Mouse (Mus musculus): Measurements from ENCODE around the gene Spata3.
A peak's percentile ranks its signal among the peaks of the same experiment; 100 is the strongest.
"Not testable (repeated sequence)": the region's sequence is repeated elsewhere in the genome, so short reads cannot be mapped to it uniquely, and the experiment has no call there.

Gene Spata3

DNA sequence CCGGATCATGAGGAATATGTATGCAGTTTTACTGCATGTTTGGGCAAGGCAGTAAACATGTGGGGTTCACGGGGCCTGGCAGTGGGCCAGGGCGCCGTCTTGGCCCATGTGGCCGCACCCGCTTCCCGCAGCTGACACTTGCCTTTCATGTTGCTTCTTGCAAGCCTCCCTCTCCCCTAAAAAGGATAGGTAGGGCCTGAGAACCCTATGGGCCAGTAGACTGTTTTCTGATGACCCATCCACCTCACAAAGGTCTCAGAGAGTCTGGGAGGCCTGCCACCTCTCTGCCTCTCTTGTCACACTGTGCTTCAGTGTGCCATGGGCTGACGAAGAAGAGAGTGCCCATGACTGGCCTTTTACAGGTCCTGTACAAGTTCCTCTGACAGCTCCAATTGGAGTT lies at the start of gene Spata3:
Gene Spata3 (plus strand): TSS at position 301 of the 400 bp plus-strand sequence.
- DNase-seq: no peak

DNA sequence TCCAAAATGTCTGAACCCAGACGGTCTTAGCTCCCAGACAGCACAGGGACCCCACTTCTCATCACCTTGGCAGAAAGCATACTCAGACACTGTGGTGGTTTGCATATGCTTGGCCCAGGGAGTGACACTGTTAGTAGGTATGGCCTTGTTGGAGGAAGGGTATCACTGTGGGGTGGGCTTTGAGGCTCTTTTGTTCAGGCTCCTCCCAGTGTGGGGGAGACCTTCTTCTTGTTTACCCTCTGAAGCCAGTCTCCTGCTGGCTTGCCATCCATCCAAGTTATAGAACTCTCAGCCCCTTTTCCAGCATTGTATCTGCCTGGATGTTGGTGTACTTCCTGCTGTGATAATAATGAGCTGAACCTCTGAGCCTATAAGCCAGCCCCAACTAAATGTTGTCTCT lies 47.5 kb upstream of the Spata3 start:
- no peak for DNase-seq

DNA sequence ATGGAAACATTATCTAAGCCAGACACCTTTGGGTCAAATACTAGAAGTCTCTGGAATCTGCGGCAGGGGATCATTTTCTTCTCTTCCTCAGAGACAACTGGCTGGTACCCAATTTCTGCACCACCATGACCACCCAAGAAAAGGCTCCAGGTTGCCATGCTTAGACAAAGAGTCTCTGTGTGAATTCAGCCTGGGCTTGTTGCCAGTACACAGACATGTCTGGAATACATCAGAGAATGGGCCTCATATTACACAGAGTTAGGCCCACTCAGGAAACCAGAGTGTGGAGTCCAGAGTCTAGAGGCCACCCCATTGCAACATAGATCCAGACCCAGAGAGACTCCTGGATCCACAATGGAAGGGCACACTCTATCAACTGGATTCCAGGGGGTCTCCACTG lies 47.1 kb upstream of the Spata3 start:
- peak; percentile 9 to 26 for DNase-seq

DNA sequence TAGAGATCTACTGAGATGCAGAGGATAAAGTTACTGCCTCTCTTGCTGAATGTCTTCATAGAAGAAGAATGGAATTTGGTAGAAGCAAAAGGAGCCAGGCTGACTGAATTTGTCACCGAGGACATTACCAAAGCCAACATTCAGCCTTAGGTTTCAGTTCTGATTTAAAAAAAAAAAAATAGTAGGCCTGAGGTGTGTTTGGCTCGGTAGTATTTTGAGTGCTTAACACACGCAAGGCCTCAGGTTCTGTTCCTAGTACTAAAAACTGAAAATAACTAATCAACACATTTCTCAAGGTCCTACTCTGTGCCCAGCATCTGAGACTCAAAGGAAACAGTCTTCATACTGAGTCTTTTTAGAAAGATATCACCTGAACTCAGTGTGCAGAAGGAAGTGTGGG lies 45.5 kb upstream of the Spata3 start:
- DNase-seq: no peak

DNA sequence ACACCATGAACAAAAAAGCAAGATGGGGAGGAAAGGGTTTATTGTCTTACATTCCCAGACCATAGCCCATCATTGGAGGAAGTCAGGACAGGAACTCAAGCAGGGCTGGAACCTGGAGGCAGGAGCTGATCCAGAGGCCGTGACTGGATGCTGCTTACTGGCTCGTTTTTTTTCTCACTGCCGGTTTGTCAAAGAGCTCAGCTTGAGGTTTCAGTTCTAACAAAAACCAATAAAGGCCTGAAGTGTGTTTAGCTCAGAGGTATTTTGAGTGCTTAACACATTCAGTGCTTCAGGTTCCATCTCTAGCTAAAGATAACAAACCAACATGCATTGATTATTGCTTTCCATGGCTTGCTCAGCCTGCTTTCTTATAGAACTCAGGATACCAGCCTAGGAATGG lies 44.3 kb upstream of the Spata3 start:
- no peak for DNase-seq

DNA sequence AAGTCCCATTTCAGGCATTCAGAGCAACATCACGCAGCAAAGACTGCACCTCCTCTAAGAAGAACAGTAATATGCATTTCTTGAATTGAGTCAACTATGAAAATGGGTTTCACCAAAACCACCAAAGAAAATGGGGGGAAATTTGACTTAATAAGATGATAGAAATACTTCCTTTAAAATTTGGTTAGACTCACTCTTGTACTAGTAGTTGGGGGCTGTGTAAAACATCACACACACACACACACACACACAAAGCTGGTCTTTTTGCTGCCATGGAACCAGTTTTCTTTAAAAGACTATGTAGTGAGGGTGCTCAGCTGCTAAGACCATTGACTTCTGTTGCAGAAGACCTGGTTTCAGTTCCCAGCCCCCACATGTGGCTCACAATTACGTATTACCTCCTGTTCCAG lies 43.1 kb upstream of the Spata3 start:
- DNase-seq: no peak

DNA sequence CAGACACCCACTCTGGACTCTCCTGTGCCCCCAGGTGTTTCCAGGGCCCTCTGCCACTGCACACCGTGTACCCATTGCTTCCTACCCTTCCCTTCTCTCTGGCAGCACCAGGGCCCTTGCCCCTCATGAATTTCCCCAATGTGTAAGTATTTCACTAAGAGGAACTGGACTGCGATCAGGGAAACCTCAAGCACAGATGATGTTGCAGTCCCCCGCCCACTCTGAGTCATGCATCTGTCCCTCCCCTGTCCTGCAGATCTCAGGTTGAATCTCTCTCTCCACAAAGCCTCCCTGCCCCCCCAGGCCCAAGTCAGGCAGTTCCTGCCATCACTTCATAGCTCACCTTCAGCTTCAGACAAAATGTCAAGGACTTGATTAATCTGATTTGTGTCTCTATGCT lies 38.9 kb upstream of the Spata3 start:
- DNase-seq: no peak

DNA sequence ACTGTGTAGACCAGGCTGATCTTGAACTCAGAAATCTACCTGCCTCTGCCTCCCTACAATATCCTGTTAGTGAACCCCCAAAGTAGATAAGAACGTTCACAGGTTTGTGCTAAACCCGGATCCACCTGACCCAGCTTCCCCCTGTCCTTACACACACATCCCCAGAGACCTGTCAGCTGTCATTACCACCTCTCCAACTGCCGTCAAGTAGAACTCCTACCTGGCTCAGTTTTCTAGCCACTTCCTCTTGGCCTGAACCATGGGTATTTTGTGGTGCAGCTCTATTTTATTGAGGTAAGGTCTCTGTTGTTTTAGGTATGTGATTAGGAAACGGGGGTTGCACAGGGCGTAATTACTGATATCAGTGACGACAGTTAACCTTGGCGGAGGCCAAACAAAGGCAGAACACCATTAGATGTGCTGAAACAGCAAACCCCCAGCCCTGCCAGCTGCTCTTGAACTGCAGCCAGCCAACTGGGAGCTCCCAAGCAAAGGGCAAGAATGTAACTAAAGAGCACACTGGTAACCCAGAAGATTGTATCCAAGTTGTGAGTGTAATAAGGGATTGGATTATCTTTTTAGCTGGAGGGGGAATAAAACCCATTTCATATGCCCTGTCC lies 34.8 kb upstream of the Spata3 start:
- DNase-seq: peak; percentile 11 to 20

DNA sequence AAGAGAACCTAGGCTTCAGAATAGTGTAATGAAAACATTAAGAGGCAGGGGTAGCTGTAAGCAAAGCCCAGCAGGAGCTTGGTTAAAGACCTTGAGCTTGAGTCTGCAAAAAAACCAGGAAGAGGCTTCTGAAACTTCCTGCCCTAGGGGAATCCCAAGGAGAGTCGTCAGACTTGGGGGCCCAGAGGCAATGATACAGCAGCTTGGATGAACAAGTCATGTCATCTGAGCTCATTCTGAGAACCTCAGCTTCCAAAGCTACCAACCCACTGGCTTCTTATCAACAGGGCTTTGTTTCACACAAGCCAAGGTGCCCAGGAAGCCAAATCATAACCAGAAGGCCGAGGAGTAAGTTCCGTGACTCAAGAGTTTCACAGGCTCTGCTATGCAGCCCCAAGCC lies 30.8 kb upstream of the Spata3 start:
- DNase-seq: no peak

DNA sequence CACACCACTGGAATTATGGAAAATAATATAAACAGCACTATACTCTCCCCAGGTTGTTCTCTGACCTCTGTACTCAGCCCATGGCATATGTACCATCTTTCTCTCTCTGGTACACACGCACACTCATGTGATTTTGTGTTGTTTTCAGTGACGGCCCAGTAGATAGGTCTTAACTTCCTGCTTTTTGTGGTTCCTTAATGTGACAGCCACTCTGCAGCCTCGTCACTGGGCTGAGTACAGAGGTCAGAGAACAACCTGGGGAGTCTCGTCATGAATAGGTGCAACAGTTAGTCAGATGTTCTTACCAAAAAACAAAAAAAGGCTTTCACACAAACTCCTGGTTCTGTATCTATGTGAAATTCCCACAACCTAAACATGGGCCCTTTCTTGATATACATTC lies 28.3 kb upstream of the Spata3 start:
- DNase-seq: no peak

DNA sequence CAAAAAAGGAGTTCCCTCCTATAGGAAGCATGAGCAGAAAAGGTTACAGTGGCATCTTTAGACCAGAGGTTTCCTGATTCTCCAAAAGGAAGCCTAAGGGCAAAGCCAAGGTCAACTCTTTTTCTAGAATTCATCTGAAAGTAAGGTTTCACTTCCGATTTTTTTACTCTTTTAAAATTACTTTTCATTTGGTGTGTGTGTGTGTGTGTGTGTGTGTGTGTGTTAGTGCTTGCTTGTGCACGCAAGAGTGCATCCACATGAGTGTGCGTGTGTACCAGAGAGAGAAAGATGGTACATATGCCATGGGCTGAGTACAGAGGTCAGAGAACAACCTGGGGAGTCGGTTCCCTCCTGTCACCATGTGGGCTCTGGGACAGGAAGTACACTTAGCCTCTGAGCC lies 27.7 kb upstream of the Spata3 start:
- not testable (repeated sequence) for DNase-seq

DNA sequence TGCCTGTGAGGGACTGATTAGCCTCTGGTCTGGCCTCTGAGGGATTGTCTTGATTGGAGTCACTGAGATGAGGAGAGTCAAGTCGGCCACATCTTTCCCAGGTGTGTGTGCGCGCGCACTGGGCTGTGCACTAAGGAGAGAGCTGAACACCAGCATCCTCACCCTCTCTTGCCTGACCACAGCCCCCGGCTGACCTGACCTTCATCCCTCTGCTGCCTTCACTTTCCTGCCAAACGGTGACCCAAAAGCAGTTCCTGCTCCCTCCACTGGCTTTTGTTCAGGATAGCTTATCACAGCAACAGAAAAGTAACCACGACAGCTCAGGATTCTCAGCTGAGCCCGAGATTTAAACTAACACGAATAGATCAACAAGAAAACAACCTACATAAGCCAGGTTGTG lies 24.4 kb upstream of the Spata3 start:
- no peak for DNase-seq

DNA sequence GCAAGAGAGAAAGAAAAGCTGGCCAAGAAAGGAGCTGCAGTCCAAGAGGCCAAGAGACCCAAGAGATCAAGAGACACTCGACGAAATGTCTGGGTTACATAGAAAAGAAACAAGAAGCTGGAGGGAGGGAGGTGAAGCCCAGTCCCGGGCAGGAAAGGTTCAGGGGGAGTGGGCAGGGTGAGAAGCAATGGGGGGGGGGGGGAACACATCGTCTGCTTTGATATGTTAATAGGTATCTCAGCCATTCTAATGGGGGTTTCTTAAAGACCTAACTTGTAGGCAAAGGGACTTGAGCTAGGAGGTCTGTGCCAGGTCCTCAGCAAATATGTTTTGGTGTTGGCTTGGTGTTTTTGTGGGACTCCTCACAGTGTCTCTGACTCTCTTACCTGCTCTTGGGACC lies 23.1 kb upstream of the Spata3 start:
- DNase-seq: no peak

DNA sequence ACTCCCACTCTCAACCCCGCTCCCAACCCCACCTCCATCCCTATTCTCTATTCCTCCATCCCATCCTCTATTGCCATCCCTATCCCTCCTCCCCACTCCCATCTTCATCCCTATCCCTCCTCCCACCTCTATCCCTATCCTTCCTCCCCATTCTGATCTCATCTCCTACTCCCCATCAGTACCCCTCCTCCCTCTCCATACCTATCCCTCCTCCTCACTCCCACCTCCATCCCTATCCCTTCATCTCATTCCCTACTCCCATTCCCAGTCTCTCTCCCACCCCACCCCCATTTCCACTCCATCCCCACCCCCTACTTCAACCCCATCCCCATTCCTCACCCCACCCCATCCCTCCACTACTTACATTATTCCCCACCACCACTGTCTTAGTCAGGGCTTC lies 19.4 kb upstream of the Spata3 start:
- no peak for DNase-seq

DNA sequence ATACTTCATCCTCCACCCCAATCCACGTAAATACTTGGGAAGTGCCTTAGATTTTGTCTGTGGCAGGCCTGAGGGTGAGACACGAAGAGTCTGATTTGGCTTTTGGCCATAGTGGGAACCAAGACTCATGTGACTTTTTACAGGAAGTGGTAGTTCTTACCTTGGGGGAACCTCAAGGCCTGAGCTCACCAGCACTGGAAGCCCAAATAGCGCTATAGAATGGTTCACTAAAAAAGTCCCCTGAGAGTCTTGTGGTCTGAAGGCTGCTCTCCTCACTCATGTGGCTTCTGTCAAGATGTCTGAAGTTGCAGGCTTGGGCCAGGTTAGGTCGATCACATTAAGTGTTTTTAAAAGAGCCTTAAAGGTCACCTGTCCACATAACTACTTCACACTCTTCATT lies 18.6 kb upstream of the Spata3 start:
- DNase-seq: no peak

DNA sequence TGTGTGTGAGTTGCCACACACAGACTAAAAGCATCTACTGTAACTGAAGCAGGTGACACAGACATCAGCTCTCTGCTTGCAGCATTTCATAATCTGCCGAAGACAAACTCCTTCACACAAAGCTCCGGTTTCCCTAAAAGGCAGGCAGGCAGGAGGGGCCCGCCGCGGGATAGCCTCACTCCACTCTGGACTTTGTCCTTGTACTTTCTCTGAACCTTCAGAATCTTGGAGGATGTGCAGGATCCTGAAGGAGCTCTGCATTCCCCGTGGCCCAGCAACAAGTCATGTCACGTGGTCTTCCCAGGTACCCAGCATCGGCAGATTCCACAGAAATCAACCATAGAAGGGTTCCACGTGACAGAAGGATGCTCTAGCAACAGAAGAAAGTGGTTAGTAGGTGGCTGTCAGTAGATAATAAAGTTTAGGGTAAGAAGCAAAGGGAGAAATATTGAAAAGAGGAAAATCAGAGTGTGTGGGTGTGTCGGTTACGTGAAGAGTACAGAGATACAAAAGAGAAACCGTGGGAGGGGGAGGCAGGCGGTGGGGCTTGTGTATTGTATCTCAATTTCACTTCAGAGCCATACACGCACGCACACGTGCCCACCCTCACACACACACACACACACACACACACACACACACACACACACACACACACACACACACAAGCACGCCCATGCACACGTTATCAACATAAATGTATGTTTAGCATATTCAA lies 16.6 kb upstream of the Spata3 start:
- DNase-seq: no peak

DNA sequence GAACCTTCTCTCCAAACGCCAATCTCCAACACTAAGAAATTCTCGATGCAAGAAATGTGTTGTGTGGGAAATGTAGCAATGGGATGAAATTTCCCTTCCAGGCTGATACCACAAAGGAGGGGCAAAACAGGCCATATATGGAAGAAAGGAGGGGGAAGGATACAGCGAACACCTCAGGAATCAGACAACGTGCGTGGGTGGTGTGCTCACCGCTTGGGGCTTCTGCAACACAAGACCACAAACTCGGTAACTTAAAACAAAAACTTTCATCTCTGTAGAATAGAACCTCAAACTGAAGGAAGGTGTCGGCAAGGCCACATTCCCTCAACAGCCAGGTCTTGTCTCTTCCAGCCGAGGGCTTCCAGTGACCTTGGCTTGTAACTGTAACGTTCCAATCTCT lies 11.1 kb upstream of the Spata3 start:
- DNase-seq: no peak

DNA sequence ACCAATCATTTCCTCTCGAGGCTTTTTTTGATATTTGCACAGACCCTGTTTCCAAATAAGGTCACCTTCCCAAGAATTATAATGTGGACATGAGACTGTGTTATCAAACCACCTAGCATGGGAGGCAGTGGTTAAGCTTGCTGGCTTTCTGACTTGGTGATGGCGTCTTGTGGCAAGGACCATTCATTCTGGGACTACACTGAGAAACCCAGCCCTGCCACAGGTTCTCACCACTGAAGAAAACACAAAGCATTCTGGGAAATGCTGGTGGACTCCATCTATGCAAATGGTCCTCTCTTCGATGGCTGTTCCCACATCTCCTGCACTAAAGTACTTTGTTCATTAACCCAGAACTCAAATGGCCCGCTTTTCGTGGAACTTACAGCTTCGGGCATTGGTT lies 10.6 kb upstream of the Spata3 start:
- no peak for DNase-seq

DNA sequence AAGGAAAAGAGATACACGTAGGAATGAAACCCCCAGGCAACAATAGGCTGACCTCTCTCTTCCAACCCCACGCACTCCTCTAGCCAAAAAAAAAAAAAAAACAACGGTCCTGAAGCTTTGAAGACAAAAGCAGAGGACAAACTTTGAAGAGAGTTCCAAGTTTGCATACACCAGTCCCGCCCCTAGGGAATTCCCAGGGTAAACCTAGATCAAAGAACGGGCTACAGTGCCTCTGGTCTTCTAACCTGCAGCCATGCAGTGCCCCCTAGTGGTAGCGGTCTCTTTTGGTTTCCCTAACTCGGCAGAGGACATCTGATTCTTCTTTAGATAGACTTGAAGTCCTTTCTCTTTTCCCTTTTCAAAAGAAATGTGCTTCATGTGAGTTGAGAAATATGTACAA lies 8.8 kb upstream of the Spata3 start:
- DNase-seq: peak; percentile 94 to 98

DNA sequence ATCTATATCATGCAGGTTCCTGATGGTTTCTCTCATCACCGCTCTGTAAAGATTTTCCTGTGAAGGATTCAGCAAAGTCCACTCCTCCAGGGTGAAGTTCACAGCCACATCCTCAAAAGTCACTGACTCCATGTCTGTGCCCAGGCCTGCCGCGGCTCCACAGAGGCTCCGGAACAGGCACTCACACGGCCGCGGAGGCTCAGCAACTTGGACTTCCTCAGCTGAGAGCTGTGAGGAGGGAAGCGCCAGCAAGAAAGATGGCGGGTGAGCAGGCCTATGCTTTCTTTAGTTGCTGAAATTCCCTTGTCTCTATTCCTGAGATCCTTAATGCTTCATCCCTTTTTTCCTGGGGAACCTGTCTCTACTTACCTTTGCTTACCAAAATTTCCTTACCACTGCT lies 858 bp upstream of the Spata3 start:
- DNase-seq: not testable (repeated sequence)

DNA sequence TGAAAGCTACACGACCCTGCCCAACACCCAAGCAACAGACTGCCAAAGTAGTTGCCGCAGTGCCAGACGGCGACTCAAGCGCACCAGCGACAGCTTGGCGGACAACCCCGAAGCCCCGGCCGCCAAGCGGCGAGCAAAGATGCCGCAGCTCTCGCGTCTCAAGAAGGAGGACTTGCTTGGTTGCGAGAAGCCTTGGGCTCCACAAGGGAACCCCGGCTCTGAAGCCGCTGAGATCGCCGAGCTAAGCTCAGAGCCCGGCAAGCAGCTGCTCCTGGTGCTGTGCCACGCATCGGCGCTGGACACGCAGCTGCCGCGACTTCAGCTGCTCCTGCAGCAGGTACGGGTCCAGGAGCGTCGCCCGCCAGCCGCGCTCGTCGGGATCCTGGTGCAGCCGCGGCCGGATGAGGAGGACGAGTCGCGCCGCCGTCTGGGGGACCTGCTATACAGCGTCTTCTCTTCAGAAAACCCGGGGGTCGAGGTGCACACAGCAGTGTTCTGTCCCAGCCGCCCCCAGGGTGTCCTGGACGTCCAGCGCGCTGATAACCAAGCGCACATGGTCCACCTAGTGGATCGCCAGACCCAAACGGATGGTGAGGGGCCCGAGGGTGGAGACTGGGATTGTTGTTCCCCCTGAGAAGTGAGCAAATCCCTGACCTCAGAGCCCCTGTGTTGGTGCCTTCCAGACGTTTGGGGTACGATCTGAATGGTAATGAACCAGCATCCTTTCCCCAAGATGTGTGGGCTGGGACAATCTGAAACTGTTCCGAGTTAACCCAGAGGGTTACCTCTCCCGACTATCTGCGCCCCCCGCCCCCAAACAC lies 1.8 kb downstream of the Spata3 start:
- DNase-seq: peak; percentile 86 to 88

DNA sequence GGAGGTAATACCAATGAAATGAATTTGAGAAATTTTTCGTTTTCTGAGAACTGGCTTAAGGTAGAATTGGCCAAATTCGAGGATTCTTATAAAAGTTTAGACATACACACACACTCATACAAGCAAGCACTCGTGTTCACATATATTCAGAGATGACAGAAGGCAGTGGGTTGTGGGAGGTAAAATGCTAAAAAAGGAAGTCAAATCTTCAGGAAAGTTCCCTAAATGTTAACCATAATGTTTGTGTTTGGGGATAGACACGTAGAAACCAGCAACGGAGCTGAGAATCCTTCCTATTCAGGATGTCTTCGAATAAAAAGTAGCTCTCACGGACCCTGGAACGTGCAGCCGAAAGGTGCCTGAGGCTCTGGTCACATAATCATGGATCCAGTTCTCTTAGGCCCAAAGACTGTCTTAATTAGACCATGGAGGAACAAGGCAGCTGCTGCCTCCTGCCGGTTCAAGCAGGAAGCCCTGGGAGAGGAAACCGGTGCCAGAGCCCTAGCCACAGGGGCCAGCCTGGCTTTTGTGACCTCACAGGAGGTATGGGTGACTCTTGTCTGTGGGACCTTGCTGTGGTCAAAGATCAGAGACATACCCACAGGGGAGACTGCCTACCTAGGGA lies 4.9 kb downstream of the Spata3 start:
- peak in 1 of 2 experiments; percentile 35 for DNase-seq

DNA sequence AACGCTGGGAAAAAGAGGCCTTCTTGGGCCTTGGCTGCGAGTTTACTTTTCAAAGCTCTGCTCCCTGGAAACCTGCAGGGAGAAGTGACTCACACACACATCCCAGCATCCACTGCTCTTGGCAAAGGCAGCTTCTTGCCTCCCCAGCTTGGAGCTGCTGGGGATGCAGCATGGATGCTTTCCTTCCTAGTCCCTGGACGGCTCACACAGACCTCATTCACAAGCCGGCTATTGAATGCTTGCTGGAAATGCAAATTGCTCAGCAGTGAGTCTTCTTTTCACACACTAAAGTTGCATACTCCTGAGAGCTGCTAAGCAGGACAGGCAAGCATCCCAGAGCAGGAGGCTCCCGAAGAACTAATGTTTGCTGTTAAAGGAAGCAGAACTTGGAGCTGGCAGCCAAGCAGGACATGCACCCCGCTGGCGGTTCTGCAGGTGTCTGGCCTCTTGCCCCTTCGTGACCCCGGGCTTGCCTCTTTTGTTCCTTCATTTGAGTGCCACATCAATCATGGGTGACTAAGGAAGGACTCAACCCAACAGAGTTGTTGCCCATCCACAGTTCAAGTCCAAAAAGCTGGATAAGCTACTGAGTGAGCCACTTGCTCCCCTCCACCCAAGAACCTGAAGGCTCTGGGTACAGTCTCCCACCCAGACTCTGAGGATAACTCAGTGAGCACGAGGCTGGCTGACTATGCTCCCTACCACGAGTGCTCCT lies 15.8 kb downstream of the Spata3 start:
- DNase-seq: peak in 1 of 2 experiments; percentile 20

Measured in cerebellum, postnatal 14 days (tissue).